Mouse (Mus musculus) G1E (cell line): ENCODE results near the gene Btbd8. TPM values are rescaled to one million over a fixed set of nuclear protein-coding genes. Genes with fewer than 3 reads are reported as not detected.

Experiments
- ATAC-seq: 2 replicates; pipeline ENCODE4 v1.8.0; 2016; ENCODE audit warnings: mild to moderate bottlenecking; ENCODE audit not compliant: insufficient number of reproducible peaks, poor library complexity, low FRiP score, severe bottlenecking; ENCODE audit errors: extremely low read depth
- DNase-seq: peaks from one replicate; pipeline ENCODE4 v3.0.0; 2012; ENCODE audit warnings: low spot score
- H3K27me3 ChIP-seq: 2 replicates; pipeline ENCODE4 v1.6.1; 2012; ENCODE audit warnings: mild to moderate bottlenecking, low read length, inconsistent platforms; ENCODE audit not compliant: insufficient read depth
- H3K36me3 ChIP-seq: replicated peaks from 2 replicates; pipeline ENCODE3; 2012; ENCODE audit warnings: mild to moderate bottlenecking, inconsistent platforms
- H3K4me1 ChIP-seq: 2 replicates; pipeline ENCODE4 v1.6.1; 2012; ENCODE audit warnings: low read depth, low read length, inconsistent platforms, mixed read lengths; ENCODE audit not compliant: insufficient read depth
- H3K4me3 ChIP-seq: 2 replicates; pipeline ENCODE4 v1.5.1; 2012; ENCODE audit warnings: low read depth, mild to moderate bottlenecking, inconsistent platforms, low read length, moderate library complexity, mixed read lengths
- H3K9me3 ChIP-seq: replicated peaks from 2 replicates; pipeline ENCODE4 v1.6.1; 2012; ENCODE audit warnings: inconsistent platforms
- CTCF ChIP-seq: IDR thresholded peaks from 2 replicates; pipeline ENCODE4 v1.5.1; 2012; ENCODE audit warnings: low read depth, low read length, inconsistent platforms, mixed read lengths
- GATA1 ChIP-seq: IDR thresholded peaks from 2 replicates; pipeline ENCODE4 v1.6.1; 2012; ENCODE audit warnings: borderline replicate concordance, low read length, inconsistent platforms, mixed read lengths
- GATA2 ChIP-seq: IDR thresholded peaks from 2 replicates; pipeline ENCODE4 v1.6.1; 2012; ENCODE audit warnings: low read depth, low read length, inconsistent platforms, borderline replicate concordance
- POLR2AphosphoS5 ChIP-seq: IDR thresholded peaks from 2 replicates; pipeline ENCODE4 v1.6.1; 2012; ENCODE audit warnings: low read depth, low read length, inconsistent platforms; ENCODE audit not compliant: insufficient replicate concordance
- TAL1 ChIP-seq: conservative IDR thresholded peaks from 2 replicates; pipeline ENCODE4 v1.6.1; 2012; ENCODE audit warnings: low read depth, low read length, inconsistent platforms, mixed read lengths
- polyA plus RNA-seq: library from polyadenylated mRNA; stranded (reverse); fragments of >175 nt; gene quantifications from 2 replicates; pipeline ENCODE4 v1.2.3, GENCODE M21; 2012
- total RNA-seq, 2 experiments: library from RNA; stranded (forward) in 1 of 2; stranded (reverse) in 1 of 2; fragments of 200-1000 nt in 1 of 2; fragments of >200 nt in 1 of 2; fragmentation: Nextera tagmentation in 1 of 2; gene quantifications; 2 replicates each; pipeline ENCODE4 v1.2.3; 2014 to 2017

Btbd8 gene
- total and polyA plus RNA-seq, 3 experiments = 1.2 to 17.3 (median 5.6) TPM

DNA sequence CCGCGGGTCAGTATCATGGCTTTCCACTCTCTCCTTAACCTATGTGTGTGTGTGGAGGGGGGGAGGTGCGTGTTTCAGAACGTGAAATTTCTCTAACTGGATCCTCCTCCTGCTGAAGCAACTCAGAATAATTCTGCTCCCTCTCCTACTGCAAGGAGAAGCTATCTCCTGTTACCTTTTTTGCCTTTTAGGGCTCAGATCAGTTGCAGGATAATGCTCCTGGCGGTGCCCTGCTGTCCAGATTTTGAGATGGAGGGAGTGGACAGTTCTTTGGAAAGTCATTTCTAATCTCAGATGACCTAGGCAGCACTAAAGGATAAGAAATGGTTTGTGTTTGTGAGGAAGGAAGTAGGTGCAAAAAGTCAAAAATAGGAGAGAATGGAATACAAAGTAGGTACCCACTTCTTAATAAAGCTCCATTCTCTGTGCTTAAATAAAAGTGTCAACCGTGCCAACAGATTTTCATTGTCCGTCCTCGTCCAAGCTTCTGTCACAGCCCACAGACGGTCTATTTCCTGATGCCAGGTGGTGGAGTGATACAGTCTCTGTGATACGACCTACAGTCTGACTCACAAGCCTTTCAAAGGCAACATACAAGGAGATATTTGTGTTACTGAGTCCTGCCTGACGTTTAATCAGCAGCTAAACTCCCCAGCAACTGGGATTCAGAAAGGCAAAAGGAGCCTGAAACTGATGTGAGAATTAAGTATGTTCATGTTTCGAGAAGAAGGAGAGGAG is 33.7 kb upstream of the Btbd8 start:
- DNase-seq = no peak

DNA sequence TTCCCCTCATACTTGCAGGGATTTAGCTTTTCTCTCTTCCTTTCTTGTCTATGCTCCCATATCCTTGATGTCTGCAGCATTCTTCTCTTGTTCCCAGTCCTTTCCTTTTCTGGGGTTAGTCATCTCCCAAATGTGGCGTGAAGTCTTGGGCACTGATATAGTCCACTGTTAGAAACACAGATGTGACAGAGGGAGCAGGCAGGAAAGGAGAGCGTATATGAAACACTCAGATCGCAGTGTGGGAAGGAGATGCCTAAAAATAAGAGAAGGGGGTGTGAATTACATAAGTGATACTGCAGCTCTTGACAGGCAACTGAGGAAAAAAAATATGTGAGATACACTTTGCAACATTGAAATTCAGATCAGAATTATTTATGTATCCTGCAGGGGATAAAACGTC is 32.4 kb upstream of the Btbd8 start:
- ATAC-seq (no peak), DNase-seq (no peak)
- no peak for TF ChIP-seq POLR2AphosphoS5
- no peak for TF ChIP-seq TAL1
- no peak for TF ChIP-seq GATA1
- TF ChIP-seq GATA2 = no peak
- TF ChIP-seq CTCF = no peak
- Histone ChIP-seq H3K9me3 (no peaks in the 10 kb centered on the region), H3K4me3 (no peak overlapping the region), H3K27me3 (peaks cover 19% of the 10 kb centered on the region), H3K4me1 (no peaks in the 10 kb centered on the region), H3K36me3 (no peaks in the 10 kb centered on the region)

More for the DNA sequence above, 33.7 kb upstream of the Btbd8 start:
- H3K27me3 ChIP-seq = peaks cover 19% of the 10 kb centered on the region
- no peaks in the 10 kb centered on the region for H3K4me1 ChIP-seq
- TF ChIP-seq CTCF (no peak), GATA2 (no peak), POLR2AphosphoS5 (no peak), TAL1 (no peak), GATA1 (no peak)
- no peaks in the 10 kb centered on the region for H3K9me3 ChIP-seq
- no peak overlapping the region for H3K4me3 ChIP-seq
- ATAC-seq = no peak
- no peaks in the 10 kb centered on the region for H3K36me3 ChIP-seq

DNA sequence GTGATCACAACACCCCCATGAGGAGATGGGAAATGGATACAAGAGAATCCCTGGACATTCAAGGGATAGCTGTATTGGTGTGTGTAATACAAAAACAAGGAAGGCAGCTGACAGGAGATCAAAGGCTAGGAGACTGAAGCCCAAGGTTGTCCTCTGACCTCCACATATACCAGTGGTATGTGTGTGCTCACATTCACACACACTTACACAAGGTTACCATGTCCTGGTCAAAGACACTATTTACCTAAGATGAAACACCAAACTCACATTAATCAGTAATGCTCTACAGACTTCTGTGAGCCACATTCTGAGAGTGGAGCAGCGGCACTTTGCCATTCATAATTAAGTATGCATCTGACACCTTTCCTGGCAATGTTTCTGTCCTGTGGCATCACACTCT is 27.5 kb upstream of the Btbd8 start:
- Histone ChIP-seq H3K27me3 (no peaks in the 10 kb centered on the region), H3K36me3 (no peaks in the 10 kb centered on the region), H3K4me1 (no peaks in the 10 kb centered on the region), H3K9me3 (no peaks in the 10 kb centered on the region), H3K4me3 (no peak overlapping the region)
- TF ChIP-seq POLR2AphosphoS5 (no peak), GATA2 (no peak), TAL1 (no peak), CTCF (no peak), GATA1 (no peak)
- no peak for DNase-seq
- no peak for ATAC-seq

DNA sequence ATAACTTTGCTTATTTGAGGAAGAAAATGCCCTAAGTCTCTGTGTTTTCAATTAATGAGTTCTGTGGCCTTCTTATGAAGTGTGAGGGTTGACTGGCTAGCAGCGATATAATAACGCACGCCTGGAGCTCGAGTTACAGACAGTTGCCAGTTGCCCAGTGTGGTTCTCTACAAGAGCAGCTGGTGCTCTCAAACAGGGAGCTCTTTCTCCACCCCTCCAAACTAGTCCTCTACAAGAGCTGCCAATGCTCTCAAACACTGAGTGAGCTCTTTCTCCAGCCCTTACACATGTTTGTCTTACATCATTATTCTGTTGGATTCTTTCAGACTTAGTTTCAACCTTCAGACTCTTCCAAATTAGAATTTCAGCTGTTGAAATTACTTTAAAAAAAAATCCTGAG is 26.5 kb upstream of the Btbd8 start:
- no peak for TF ChIP-seq GATA1
- TF ChIP-seq TAL1 = no peak
- no peak for TF ChIP-seq CTCF
- TF ChIP-seq POLR2AphosphoS5 = no peak
- no peak for TF ChIP-seq GATA2
- DNase-seq (no peak), ATAC-seq (no peak)

DNA sequence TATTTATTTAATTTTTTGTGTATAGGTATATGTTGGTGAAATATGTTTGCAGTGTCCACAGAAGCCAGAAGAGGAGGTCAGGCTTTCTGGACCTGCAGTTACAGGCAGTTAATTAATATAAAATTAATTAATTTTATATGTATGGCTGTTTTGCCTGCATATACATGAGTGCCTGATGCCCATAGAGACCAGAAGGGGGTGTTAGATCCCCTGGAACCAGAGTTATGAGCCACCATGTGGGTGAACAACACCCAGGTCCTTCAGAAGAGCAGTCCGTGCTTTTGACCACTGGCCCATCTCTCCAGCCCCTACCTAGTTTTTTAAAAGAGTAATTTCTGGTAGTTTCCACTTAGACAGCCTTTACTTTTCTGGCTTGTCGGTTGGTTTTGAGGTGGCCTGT is 25.5 kb upstream of the Btbd8 start:
- H3K36me3 ChIP-seq = no peaks in the 10 kb centered on the region
- no peak for ATAC-seq
- no peaks in the 10 kb centered on the region for H3K4me1 ChIP-seq
- H3K27me3 ChIP-seq = no peaks in the 10 kb centered on the region
- DNase-seq = no peak
- TF ChIP-seq TAL1 = no peak
- TF ChIP-seq POLR2AphosphoS5 = no peak
- TF ChIP-seq GATA2 = no peak
- no peak overlapping the region for H3K4me3 ChIP-seq
- no peaks in the 10 kb centered on the region for H3K9me3 ChIP-seq

More for the DNA sequence above, 26.5 kb upstream of the Btbd8 start:
- no peak overlapping the region for H3K4me3 ChIP-seq
- no peaks in the 10 kb centered on the region for H3K4me1 ChIP-seq
- H3K36me3 ChIP-seq = no peaks in the 10 kb centered on the region
- no peaks in the 10 kb centered on the region for H3K9me3 ChIP-seq
- no peaks in the 10 kb centered on the region for H3K27me3 ChIP-seq

DNA sequence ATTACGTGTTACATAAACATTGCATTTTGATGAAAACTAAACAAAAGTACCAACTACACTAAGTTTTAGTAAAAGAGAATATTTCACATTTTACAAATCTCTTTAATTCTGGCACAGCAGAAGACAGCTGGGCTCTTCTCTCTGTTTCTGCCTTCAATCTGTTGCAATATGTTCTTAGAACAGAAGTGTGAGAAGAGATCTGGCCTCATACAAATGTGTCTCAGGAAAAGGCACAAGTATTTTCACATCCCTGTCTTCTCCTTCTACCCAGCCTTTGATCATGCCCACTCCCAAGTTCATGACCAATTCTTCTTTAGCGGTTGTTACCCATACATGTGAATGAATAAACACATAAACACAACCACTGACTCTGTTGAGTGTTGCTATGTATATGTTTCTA is 22.7 kb upstream of the Btbd8 start:
- no peaks in the 10 kb centered on the region for H3K4me1 ChIP-seq

DNA sequence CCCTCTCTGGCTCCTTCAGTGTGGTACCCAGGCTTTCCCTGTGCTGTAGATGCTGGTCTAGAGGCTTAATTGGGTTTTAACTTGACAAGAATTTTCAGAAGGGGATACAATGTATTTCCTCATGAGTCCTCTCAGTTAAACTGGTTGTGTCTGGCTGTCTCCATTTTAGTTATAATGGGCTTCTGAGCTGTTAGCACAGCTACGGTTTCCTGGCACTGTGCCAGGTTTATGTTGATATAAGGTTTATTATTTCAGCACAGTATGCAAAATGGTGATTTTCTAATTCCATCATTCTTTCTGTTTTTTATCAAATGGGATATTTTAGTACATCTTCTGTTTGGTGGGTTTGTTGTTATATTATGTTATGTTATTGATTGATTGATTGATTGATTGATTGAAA is 16.1 kb upstream of the Btbd8 start:
- no peak for ATAC-seq
- H3K4me3 ChIP-seq = no peak overlapping the region

More for the DNA sequence above, 22.7 kb upstream of the Btbd8 start:
- no peak overlapping the region for H3K4me3 ChIP-seq
- H3K9me3 ChIP-seq = no peaks in the 10 kb centered on the region
- no peak for ATAC-seq
- peaks cover 5% of the 10 kb centered on the region for H3K27me3 ChIP-seq
- no peak for DNase-seq
- no peaks in the 10 kb centered on the region for H3K36me3 ChIP-seq
- TF ChIP-seq CTCF = no peak
- TF ChIP-seq GATA2 = no peak
- no peak for TF ChIP-seq POLR2AphosphoS5
- TF ChIP-seq GATA1 = no peak
- no peak for TF ChIP-seq TAL1

More for the DNA sequence above, 16.1 kb upstream of the Btbd8 start:
- TF ChIP-seq CTCF = no peak
- no peak for TF ChIP-seq TAL1
- no peak for TF ChIP-seq GATA2
- Histone ChIP-seq H3K36me3 (no peaks in the 10 kb centered on the region), H3K9me3 (no peaks in the 10 kb centered on the region), H3K27me3 (peaks cover 14% of the 10 kb centered on the region), H3K4me1 (no peaks in the 10 kb centered on the region)
- no peak for DNase-seq
